Mouse (Mus musculus) C2C12 (cell line): ENCODE measurements at regions not wholly inside any gene's neighbourhood (a gene's known extent, or its start where the extent isn't known, plus 50 kb on each side); places are given as distances from the start of the nearest gene placed in this dataset.

Source experiments
- CEBPB ChIP-seq: IDR thresholded peaks from one replicate; pipeline ENCODE4 v1.6.1; 2011; ENCODE audit warnings: low read depth, mild to moderate bottlenecking, control low read depth, moderate library complexity
- CTCF ChIP-seq: IDR thresholded peaks from one replicate; pipeline ENCODE4 v1.5.1; 2011; ENCODE audit not compliant: control insufficient read depth, insufficient read depth, insufficient read length

GRCm38 (mm10) chr6:100980156-100980555 is 146.7 kb downstream of the Ppp4r2 start:
- TF ChIP-seq CTCF = no peak
- no peak for TF ChIP-seq CEBPB
